In genomic region chr6:29775609-29776008, GRCm38 (mm10) we compare ENCODE assay signal across 13 mouse cellular contexts. TPM values are rescaled to one million over a fixed set of nuclear protein-coding genes. Genes with fewer than 3 reads are reported as not detected.
DNase-seq lines count a peak whose midpoint lies in the region; ATAC-seq lines count a peak whose summit lies in the region.
"Had no signal": no experiment of that assay in that cellular context is flagged by ENCODE, and none has a peak within 500 bp of the region (broad histone marks: within the 10 kb centered on the region; RNA-seq: fewer than 3 reads in every experiment).

No protein-coding gene starts in this region.

- no peak overlapping the region for H3K4me3 ChIP-seq in midbrain, embryonic 14.5 days (replicated peaks; ENCODE audit: low read depth, low read length)
- H3K4me3 ChIP-seq in midbrain, embryonic 16.5 days (ENCODE audit: low read depth, low read length): no peak overlapping the region
- H3K4me3 ChIP-seq: heart, embryonic 13.5 days; limb, embryonic 12.5 days had no signal

- WGBS in midbrain, embryonic 14.5 days: 90% methylated on average over 1 of the region's 1 CpGs
- 93% methylated on average over 1 of the region's 1 CpGs for WGBS in midbrain, embryonic 16.5 days

- no peak overlapping the region for H3K4me2 ChIP-seq in midbrain, embryonic 14.5 days (ENCODE audit: low read length)
- H3K4me2 ChIP-seq in midbrain, embryonic 16.5 days (ENCODE audit: low read length): no peak overlapping the region
- H3K4me2 ChIP-seq: heart, embryonic 13.5 days; limb, embryonic 12.5 days had no signal

- 0 out of 2 replicates have a peak, but pooled peaks cover 2% of the 10 kb centered on the region for H3K4me1 ChIP-seq in midbrain, embryonic 14.5 days (ENCODE audit: control insufficient read depth, insufficient read depth, low read length)
- peaks cover 3% of the 10 kb centered on the region for H3K4me1 ChIP-seq in midbrain, embryonic 16.5 days (ENCODE audit: control insufficient read depth, insufficient read depth, low read length)

- H3K36me3 ChIP-seq in midbrain, embryonic 14.5 days (ENCODE audit: control insufficient read depth, insufficient read depth, low read length): no peaks in the 10 kb centered on the region
- H3K36me3 ChIP-seq in midbrain, embryonic 16.5 days (ENCODE audit: control insufficient read depth, insufficient read depth, low read length): no peaks in the 10 kb centered on the region; the same call in 1 of the 2 replicates
- H3K36me3 ChIP-seq: heart, embryonic 13.5 days had no signal

- H3K27me3 ChIP-seq in midbrain, embryonic 14.5 days (ENCODE audit: control insufficient read depth, insufficient read depth, low read length): no peaks in the 10 kb centered on the region
- no peaks in the 10 kb centered on the region for H3K27me3 ChIP-seq in midbrain, embryonic 16.5 days (ENCODE audit: control insufficient read depth, insufficient read depth, low read depth, low read length)
- H3K27me3 ChIP-seq: heart, embryonic 13.5 days; limb, embryonic 12.5 days had no signal

- H3K27ac ChIP-seq in midbrain, embryonic 14.5 days (replicated peaks; ENCODE audit: low read depth, low read length): no peak overlapping the region
- H3K27ac ChIP-seq in midbrain, embryonic 16.5 days (ENCODE audit: low read length): no peak overlapping the region
- H3K27ac ChIP-seq: heart, embryonic 13.5 days; limb, embryonic 12.5 days had no signal

- no peak overlapping the region for H3K9ac ChIP-seq in midbrain, embryonic 14.5 days (replicated peaks; ENCODE audit: low read length)
- no peak overlapping the region for H3K9ac ChIP-seq in midbrain, embryonic 16.5 days (ENCODE audit: low read depth, low read length)
- H3K9ac ChIP-seq: heart, embryonic 13.5 days; limb, embryonic 12.5 days had no signal

- DNase-seq in adrenal gland, postnatal 14 days: peak; percentile 61
- no peak for DNase-seq in adrenal gland, adult 18-20 months (ENCODE audit: low spot score in 2 of 2)
- peak; percentile 68 for DNase-seq in heart, adult 11 months
- no peak for DNase-seq in heart, postnatal 4 days
- DNase-seq in midbrain, embryonic 14.5 days: peak; percentile 46
- DNase-seq in lung, postnatal 25 days (ENCODE audit: low spot score): no peak
- DNase-seq: thymus, postnatal 14 days had no signal

- no peak for ATAC-seq in midbrain, embryonic 14.5 days (ENCODE audit: low FRiP score, low TSS enrichment)
- ATAC-seq in midbrain, embryonic 16.5 days: no peak
- peak; percentile 54; the same call in 1 of the 2 replicates for ATAC-seq in megakaryocyte-erythroid progenitor cell, adult 5-6 weeks (replicated peaks; ENCODE audit: low FRiP score, low TSS enrichment, poor library complexity, severe bottlenecking)
- ATAC-seq: forebrain, embryonic 16.5 days; lung, postnatal 0 days had no signal

- no peaks in the 10 kb centered on the region for H3K9me3 ChIP-seq in midbrain, embryonic 14.5 days (ENCODE audit: control insufficient read depth, low read length)
- H3K9me3 ChIP-seq in midbrain, embryonic 16.5 days (replicated peaks; ENCODE audit: control insufficient read depth, low read length, poor library complexity, severe bottlenecking): no peaks in the 10 kb centered on the region
- H3K9me3 ChIP-seq: heart, embryonic 13.5 days; limb, embryonic 12.5 days had no signal

RNA-seq across cellular contexts. Expression of gene Ahcyl2, which starts 7.8 kb away (rescaled TPM):
- 102 and 103 TPM in 2 replicates for total RNA-seq in adrenal gland, postnatal 14 days (2021)
- total RNA-seq in adrenal gland, adult 18-20 months (2021): 100 to 1,000 TPM; 124 to 260 TPM
- total RNA-seq in heart, postnatal 4 days (2021): 10 to 100 TPM; 13.8 to 17.1 TPM
- 15.1 and 18.0 TPM in 2 replicates for polyA plus RNA-seq in midbrain, embryonic 14.5 days (2014; fragmentation: Nextera tagmentation; extraction: Ambion mirVana)
- 16.8 and 17.6 TPM in 2 replicates for polyA plus RNA-seq in midbrain, embryonic 16.5 days (2015; fragmentation: Nextera tagmentation; extraction: Ambion mirVana)
- 19.6 and 24.8 TPM in 2 replicates for total RNA-seq in megakaryocyte-erythroid progenitor cell, adult 5-6 weeks (2014; fragmentation: Nextera tagmentation)
- 29.7 and 74.5 TPM in 2 replicates for total RNA-seq in megakaryocyte-erythroid progenitor cell, adult 5-6 weeks (2017)

RNA-seq across cellular contexts. Expression of gene Smo, which starts 40.3 kb away (rescaled TPM):
- total RNA-seq in adrenal gland, postnatal 14 days (2021): 43.9 and 45.0 TPM in 2 replicates
- 10 to 100 TPM; 30.8 to 47.8 TPM for total RNA-seq in adrenal gland, adult 18-20 months (2021)
- 10 to 100 TPM; 29.5 to 30.3 TPM for total RNA-seq in heart, postnatal 4 days (2021)
- 9.2 and 14.4 TPM in 2 replicates for polyA plus RNA-seq in midbrain, embryonic 14.5 days (2014; fragmentation: Nextera tagmentation; extraction: Ambion mirVana)
- 8.8 TPM in 2 replicates for polyA plus RNA-seq in midbrain, embryonic 16.5 days (2015; fragmentation: Nextera tagmentation; extraction: Ambion mirVana)
- total RNA-seq in megakaryocyte-erythroid progenitor cell, adult 5-6 weeks (2014; fragmentation: Nextera tagmentation): 27.5 and 34.8 TPM in 2 replicates
- total RNA-seq in megakaryocyte-erythroid progenitor cell, adult 5-6 weeks (2017): 24.0 and 31.1 TPM in 2 replicates

Comparison
In these comparisons a context has a peak if more than half of its experiments do, and no peak if none do; other contexts are left out.
1. DNase-seq: peak in adrenal gland, postnatal 14 days (single experiment), heart, adult 11 months (single experiment) and midbrain, embryonic 14.5 days (single experiment); none in adrenal gland, adult 18-20 months (0 of 2), heart, postnatal 4 days (single experiment) and lung, postnatal 25 days (single experiment).